Mouse (Mus musculus) left cerebral cortex, adult 18-20 months (tissue): Measurements from ENCODE around the gene Park7. TPM values are rescaled to one million over a fixed set of nuclear protein-coding genes. Genes with fewer than 3 reads are reported as not detected.

Source experiments
- DNase-seq, 2 experiments: peaks; one replicate each; pipeline ENCODE4 v3.0.0; 2021 to 2022; ENCODE audit warnings: low spot score in 2 of 2, mixed read lengths in 1 of 2
- total RNA-seq, 2 experiments: library from RNA; stranded (reverse); gene quantifications; 2 replicates each; pipeline ENCODE4 v1.2.3; 2021

Gene Park7
- total RNA-seq, 2 experiments from 2014 or later = 215 to 216 TPM

DNA sequence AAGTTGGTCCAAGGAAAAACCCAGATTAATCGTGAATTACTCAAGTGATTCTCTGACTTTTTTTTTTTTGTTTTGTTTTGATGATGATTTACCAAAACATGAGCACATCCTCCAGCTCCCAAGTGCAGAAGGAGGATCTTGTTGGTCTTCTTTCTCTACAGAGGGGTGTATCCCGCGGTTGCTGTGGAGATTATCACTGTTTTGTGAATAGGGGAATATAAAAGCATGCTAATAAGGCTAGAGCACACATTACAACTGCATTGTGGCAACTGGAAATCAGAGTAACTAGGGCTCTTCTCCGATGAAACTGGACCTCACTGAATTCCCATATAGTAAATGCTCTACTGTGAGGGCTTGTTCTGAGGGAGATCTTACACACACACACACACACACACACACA lies 61.8 kb downstream of the Park7 start:
- DNase-seq = no peak

DNA sequence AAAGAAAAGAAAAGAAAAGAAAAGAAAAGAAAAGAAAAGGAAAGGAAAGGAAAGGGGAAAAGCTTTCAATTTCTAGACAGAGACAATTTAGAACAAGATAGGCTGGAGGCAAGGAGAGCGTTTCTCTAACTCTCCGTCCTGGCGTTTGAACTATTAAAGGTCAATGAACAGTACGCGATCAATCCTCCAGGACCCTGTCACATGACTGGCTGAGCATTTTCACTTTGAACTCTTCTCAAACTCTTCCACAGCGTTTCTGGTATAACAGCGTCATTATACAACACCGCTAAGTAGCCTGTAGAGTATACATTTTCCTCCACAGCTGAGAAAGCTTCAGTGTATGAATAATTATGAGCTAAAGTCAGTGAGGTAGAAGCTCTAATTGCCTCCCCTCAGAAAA lies 62.2 kb downstream of the Park7 start:
- no peak for DNase-seq

DNA sequence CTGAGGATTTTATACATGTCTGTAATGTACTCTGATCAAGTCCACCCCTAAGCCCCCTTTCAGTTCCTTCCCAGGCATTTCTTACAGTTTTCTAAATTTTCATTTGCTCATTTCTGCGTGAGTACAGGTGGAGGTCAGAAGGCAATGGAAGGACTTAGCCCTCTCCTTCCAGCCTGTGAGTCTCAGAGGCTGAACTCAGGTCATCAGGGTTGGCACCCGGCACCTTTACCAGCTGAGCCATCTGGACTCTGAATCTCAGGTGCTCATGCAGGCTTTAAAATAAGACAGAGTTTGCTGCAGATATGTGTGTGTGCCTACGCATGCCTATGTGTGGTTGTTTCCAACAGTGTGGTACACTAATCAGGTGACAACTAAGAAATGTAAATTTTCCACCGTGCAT lies 63.3 kb downstream of the Park7 start:
- DNase-seq = no peak

DNA sequence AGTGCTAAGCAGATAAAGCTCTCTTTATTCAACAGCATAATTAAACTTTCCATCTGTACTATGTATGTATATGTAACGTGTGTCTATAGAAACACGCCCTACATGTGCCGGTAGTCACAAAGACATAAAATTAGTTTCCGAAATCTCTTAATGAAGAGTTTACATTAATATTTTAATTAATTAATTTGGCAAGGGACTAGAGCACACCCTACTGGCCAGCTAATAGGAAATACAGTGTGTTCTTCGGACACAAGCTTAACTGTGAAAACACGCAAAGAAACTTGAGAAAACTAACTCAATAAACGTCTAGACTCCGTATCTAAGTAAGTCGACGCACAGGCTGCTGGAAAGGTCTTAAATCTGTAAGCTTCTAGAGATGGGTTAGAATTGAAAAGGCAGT lies 64.3 kb downstream of the Park7 start:
- DNase-seq = no peak

Other genes with a start within 250 kb of the Park7 start
- 10 to 100 TPM; 29.7 to 32.6 TPM for gene Errfi1, start 60.5 kb downstream of the Park7 start, total RNA-seq
- gene Tnfrsf9, start 125 bp upstream of the Park7 start, total RNA-seq = under 1 TPM; 0.35 to 0.94 TPM
- gene Uts2, start 82.7 kb upstream of the Park7 start, total RNA-seq = not detected
- gene Per3, start 130.2 kb upstream of the Park7 start, total RNA-seq = 10 to 100 TPM; 22.2 to 24.4 TPM
- 10 to 100 TPM; 28.6 to 28.8 TPM for gene Vamp3, start 143.5 kb upstream of the Park7 start, total RNA-seq
- gene Gm13090, start 175.1 kb upstream of the Park7 start, total RNA-seq = not detected